5 mouse cellular contexts compared by ENCODE assay signal in genomic region chr4:128543956-128544486, GRCm38 (mm10).
DNase-seq lines count a peak whose midpoint lies in the region; ATAC-seq and TF ChIP-seq lines count a peak whose summit lies in the region.
"Not testable (repeated sequence)": the region's sequence is repeated elsewhere in the genome, so short reads cannot be mapped to it uniquely, and the experiment has no call there.

No protein-coding gene starts in this region.

- TF ChIP-seq CTCF in CH12.LX (conservative IDR thresholded peaks at IDR 0.05 in 1 of 2, IDR thresholded peaks at IDR 0.05 in 1 of 2; ENCODE audit: low read depth in 2 of 2, low read length in 2 of 2), result not testable (repeated sequence)

- peaks cover 0 to 17% of the 10 kb centered on the region in 2 experiments; a peak in 2 of 4 replicates for H3K4me1 ChIP-seq in CH12.LX (ENCODE audit: control insufficient read depth in 1 of 2, insufficient read depth in 2 of 2)

- in situ Hi-C loops in CH12.LX (cut with MboI; ENCODE audit: low pct_ligation_motif_present, low pct_unique_long_range_greater_than_20kb, low sequenced_read_pairs), result loop anchor here (25.0 kb wide), 2 partner anchors 532 to 1182 kb away; partner anchors contain the start of genes Gjb4 and Gjb5

- peak; percentile 35; the same call in 1 of the 2 replicates for ATAC-seq in granulocyte monocyte progenitor cell, adult 5-6 weeks (replicated peaks; ENCODE audit: poor library complexity, severe bottlenecking)

- dilution Hi-C loops in CH12.LX (cut with MboI; ENCODE audit: extremely low pct_ligation_motif_present, extremely low pct_unique_long_range_greater_than_20kb, low sequenced_read_pairs), result not testable (repeated sequence)

- TF ChIP-seq POLR2A in CH12.LX (IDR thresholded peaks at IDR 0.05; ENCODE audit: low read depth, low read length), result peak; percentile 60

- peaks cover 0 to 24% of the 10 kb centered on the region in 2 experiments for H3K36me3 ChIP-seq in CH12.LX (replicated peaks in 1 of 2; ENCODE audit: control insufficient read depth in 1 of 2, insufficient read depth in 1 of 2, low read length in 1 of 2)

- peak overlapping the region; percentile 74 for H3K4me2 ChIP-seq in CH12.LX (ENCODE audit: insufficient read depth, low read depth, poor library complexity, severe bottlenecking)

- H3K27ac ChIP-seq in CH12.LX (ENCODE audit: insufficient read depth, low read depth), result not testable (repeated sequence)

- H3K27me3 ChIP-seq in CH12.LX (replicated peaks), result not testable (repeated sequence)

- not testable (repeated sequence) for H3K79me2 ChIP-seq in CH12.LX (replicated peaks; ENCODE audit: control insufficient read depth, extremely low read depth, insufficient read depth, poor library complexity, severe bottlenecking)

- TF ChIP-seq RAD21 in CH12.LX (IDR thresholded peaks at IDR 0.05; ENCODE audit: low read depth, low read length), result not testable (repeated sequence)

- peak overlapping the region; percentile 55; the same call in 1 of the 2 replicates for H3K9ac ChIP-seq in CH12.LX (ENCODE audit: insufficient read depth, low read depth)

- peak; percentile 30 for DNase-seq in 3134 (ENCODE audit: extremely low read depth, insufficient read length, low spot score)
- DNase-seq in 416B (ENCODE audit: low read depth), result peak; percentile 66
- peak; percentile 83 for DNase-seq in CH12.LX (ENCODE audit: extremely low read depth)
- DNase-seq in R1 (ENCODE audit: low read depth, low spot score), result peak; percentile 30

- not testable (repeated sequence) for H3K9me3 ChIP-seq in CH12.LX (replicated peaks; ENCODE audit: low read length)

- not testable (repeated sequence) for TF ChIP-seq EP300 in CH12.LX (IDR thresholded peaks at IDR 0.05; ENCODE audit: low read length)

- H3K4me3 ChIP-seq in CH12.LX (replicated peaks in 1 of 3; ENCODE audit: low read depth in 2 of 3, low read length in 2 of 3, poor library complexity in 1 of 3), result peak overlapping the region; percentile 51 to 60 (median 58)

TF ChIP-seq in CH12.LX, 34 proteins besides CTCF, POLR2A, EP300 and RAD21:
- TF ChIP-seq ELF1 (IDR thresholded peaks at IDR 0.05; ENCODE audit: low read depth, low read length) (peak; percentile 52), NELFE (IDR thresholded peaks at IDR 0.05; ENCODE audit: low read depth, low read length) (peak; percentile 50; the same call in 1 of the 2 replicates), TBP (conservative IDR thresholded peaks at IDR 0.05; ENCODE audit: low read depth, low read length) (0 out of 2 replicates have a peak, but pooled peaks have one; percentile 49), TCF12 (IDR thresholded peaks at IDR 0.05; ENCODE audit: low read depth, low read length) (peak; percentile 49; the same call in 1 of the 2 replicates)

Comparison
In these comparisons a context has a peak if more than half of its experiments do, and no peak if none do; other contexts are left out.
1. DNase-seq: peak in every context shown above with its lines; median percentile 83 in CH12.LX; 66 in 416B; 30 in 3134; 30 in R1.